Comparison of ENCODE assay signal across 8 mouse cellular contexts in genomic region chr2:165914298-165914697, GRCm38 (mm10). TPM values are rescaled to one million over a fixed set of nuclear protein-coding genes. Genes with fewer than 3 reads are reported as not detected.
A peak's percentile ranks its signal among the peaks of the same experiment; 100 is the strongest.
DNase-seq lines count a peak whose midpoint lies in the region; ATAC-seq lines count a peak whose summit lies in the region.

No protein-coding gene starts in this region.

- intact Hi-C loops in gastrocnemius, postnatal 14 days (cut with DNase I; ENCODE audit: low total_unique reads) = no loop called here
- intact Hi-C loops in left cerebral cortex, postnatal 10 days (cut with DNase I) = loop anchor here (2.0 to 5.0 kb wide), 2 partner anchors 95 to 132 kb away; no protein-coding TSS in a partner anchor

- DNase-seq in adrenal gland, adult (ENCODE audit: inconsistent age in 2 of 2, low spot score in 1 of 2) = peak; percentile 94 to 99
- peak; percentile 92 for DNase-seq in embryo, embryonic 10 days (ENCODE audit: low spot score)
- DNase-seq in gastrocnemius, postnatal 14 days = peak; percentile 91
- peak; percentile 91 to 92 for DNase-seq in left cerebral cortex, postnatal 10 days (ENCODE audit: extremely low spot score in 1 of 2, low spot score in 2 of 2)
- DNase-seq in right cerebral cortex, postnatal 25 days = peak; percentile 87
- DNase-seq in urinary bladder, postnatal 36 days (ENCODE audit: low spot score in 2 of 2) = peak; percentile 97

- ATAC-seq in inflammation-experienced regulatory T-cells, adult 6 months = peak; percentile 61
- peak; percentile 91 for ATAC-seq in megakaryocyte-erythroid progenitor cell, adult 5-6 weeks (replicated peaks; ENCODE audit: low FRiP score, low TSS enrichment, poor library complexity, severe bottlenecking)

RNA-seq across cellular contexts. Expression of gene Zmynd8, which starts 15.5 kb away (rescaled TPM):
- 10 to 100 TPM; 20.7 to 22.0 TPM for total RNA-seq in gastrocnemius, postnatal 14 days (2021)
- polyA plus RNA-seq in inflammation-experienced regulatory T-cells, adult 6 months (2017; shearing (Covaris generic)) = 10 to 100 TPM; 43.3 to 65.6 (median 61.9) TPM
- 100 to 1,000 TPM; 101 to 104 TPM for total RNA-seq in left cerebral cortex, postnatal 10 days (2021)
- 70.9 and 80.1 TPM in 2 replicates for total RNA-seq in megakaryocyte-erythroid progenitor cell, adult 5-6 weeks (2014; fragmentation: Nextera tagmentation)
- 27.2 and 42.9 TPM in 2 replicates for total RNA-seq in megakaryocyte-erythroid progenitor cell, adult 5-6 weeks (2017)

Comparison
In these comparisons a context has a peak if more than half of its experiments do, and no peak if none do; other contexts are left out.
1. Peak in every context shown above with its lines: DNase-seq and ATAC-seq.